Mouse (Mus musculus) small intestine, adult 2 months (tissue): ENCODE measurements around the gene Cytl1.

ENCODE experiments used
- CTCF ChIP-seq: fragments of 200-500 bp; IDR thresholded peaks from 2 replicates; pipeline ENCODE4 v1.5.1; 2012; ENCODE audit warnings: low read depth, mild to moderate bottlenecking, control low read depth, inconsistent platforms, low read length, moderate library complexity, mixed read lengths; ENCODE audit not compliant: insufficient replicate concordance, insufficient read length; ENCODE audit errors: extremely low read depth
- POLR2A ChIP-seq: fragments of 200-500 bp; IDR thresholded peaks from 2 replicates; pipeline ENCODE4 v1.6.1; 2012; ENCODE audit warnings: low read depth, mild to moderate bottlenecking, control low read depth, inconsistent platforms, low read length, moderate library complexity

DNA sequence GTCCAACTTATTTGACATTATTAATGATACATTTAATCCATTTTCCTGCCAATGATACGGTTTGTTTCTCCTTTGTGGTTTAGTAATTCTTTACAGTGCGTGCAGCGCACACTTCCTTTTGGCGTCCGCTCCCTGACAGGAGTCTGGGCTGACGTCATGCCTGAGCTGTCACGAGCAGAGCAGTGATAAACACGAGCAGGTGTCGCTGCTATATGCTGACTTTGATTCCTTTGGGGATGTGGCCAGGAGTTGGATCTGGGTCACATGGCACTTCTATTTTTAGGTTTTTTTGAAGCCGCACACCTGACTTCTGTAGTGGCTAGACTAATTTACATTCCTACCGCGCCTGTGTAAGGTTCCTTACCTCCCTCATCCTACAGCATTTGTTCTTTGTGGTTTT lies 35.6 kb upstream of the Cytl1 start:
- TF ChIP-seq CTCF = no peak
- no peak for TF ChIP-seq POLR2A
